ENCODE assay signal across 27 mouse cellular contexts in the genomic region with DNA sequence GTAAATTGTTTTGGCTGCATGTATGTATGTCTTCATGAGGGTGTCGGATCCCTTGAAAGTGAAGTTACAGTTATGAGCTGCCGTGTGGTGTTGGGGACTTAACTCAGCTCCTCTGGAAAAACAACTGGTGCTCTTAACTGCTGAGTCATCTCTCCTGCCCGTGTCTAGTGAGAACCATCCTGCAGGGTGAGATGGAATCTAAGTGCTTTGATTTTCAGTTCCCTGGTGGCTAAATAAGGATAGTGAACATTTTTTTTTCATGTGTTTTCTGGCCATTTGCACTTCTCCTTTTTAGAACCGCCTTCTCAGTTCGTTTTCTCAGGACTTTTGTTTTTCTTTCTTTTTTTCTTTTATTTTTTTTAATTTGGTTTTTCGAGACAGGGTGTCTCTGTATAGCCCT. TPM values are rescaled to one million over a fixed set of nuclear protein-coding genes. Genes with fewer than 3 reads are reported as not detected.
DNase-seq lines count a peak whose midpoint lies in the region; ATAC-seq and TF ChIP-seq lines count a peak whose summit lies in the region.
"Had no signal": no experiment of that assay in that cellular context is flagged by ENCODE, and none has a peak within 500 bp of the region (broad histone marks: within the 10 kb centered on the region; RNA-seq: fewer than 3 reads in every experiment).

No protein-coding gene starts in this region.

- DNase-seq in layer of hippocampus, adult 2 months (ENCODE audit: low spot score in 2 of 2) = no peak
- DNase-seq in layer of hippocampus, postnatal 14 days (ENCODE audit: low spot score in 2 of 2) = no peak
- DNase-seq in 416B (ENCODE audit: low read depth) (peak; percentile 52), NIH3T3 (ENCODE audit: low read depth) (peak; percentile 32)
- no peak for DNase-seq in adrenal gland, postnatal 14 days
- no peak for DNase-seq in adrenal gland, postnatal 4 days (ENCODE audit: low spot score in 2 of 2)
- DNase-seq in cerebellum, adult 9-11 months = no peak
- DNase-seq: cerebellum, adult 11 months; gastrocnemius, postnatal 36 days; kidney, adult 11 months; kidney, postnatal 14 days; right cerebral cortex, postnatal 14 days had no signal

- peak; percentile 60 for ATAC-seq in megakaryocyte, adult 5-6 weeks (ENCODE audit: poor library complexity, severe bottlenecking)
- ATAC-seq: forebrain, embryonic 14.5 days; hindbrain, postnatal 0 days; lung, postnatal 0 days; midbrain, embryonic 16.5 days had no signal

- no peak overlapping the region for H3K27ac ChIP-seq in layer of hippocampus, adult 2 months
- H3K27ac ChIP-seq: embryonic facial prominence, embryonic 12.5 days; hindbrain, postnatal 0 days; limb, embryonic 12.5 days; stomach, postnatal 0 days had no signal

- no peak overlapping the region for H3K4me3 ChIP-seq in layer of hippocampus, adult 2 months
- H3K4me3 ChIP-seq: embryonic facial prominence, embryonic 12.5 days; limb, embryonic 12.5 days; liver, embryonic 15.5 days; megakaryocyte, embryonic 14.5 days had no signal

- peak; percentile 38 for TF ChIP-seq CTCF in layer of hippocampus, adult 2 months (conservative IDR thresholded peaks at IDR 0.05)

RNA-seq across cellular contexts. Expression of gene Ccl24, which starts 4.2 kb away (rescaled TPM):
- total RNA-seq in layer of hippocampus, adult 2 months (2021) = not detected
- total RNA-seq in layer of hippocampus, postnatal 14 days (2021) = under 1 TPM in 1 of 2 experiments, not detected in 1; 0.44 TPM
- total RNA-seq in megakaryocyte, adult 5-6 weeks (2015) = 0.25 and 3.5 TPM in 2 replicates
- total RNA-seq in megakaryocyte, adult 5-6 weeks (2017) = 0.37 TPM in 1 of 2 replicates, not detected in the other
- 1.6 and 3.1 TPM in 2 replicates for total RNA-seq in adrenal gland, postnatal 14 days (2021)
- 1 to 10 TPM; 2.4 to 3.0 TPM for total RNA-seq in adrenal gland, postnatal 4 days (2021)
- total RNA-seq: G1E; hematopoietic stem cell, adult 5-6 weeks; neutrophil, adult 5-6 weeks had no signal

RNA-seq across cellular contexts. Expression of gene Ccl26, which starts 5.3 kb away (rescaled TPM):
- not detected for total RNA-seq in layer of hippocampus, adult 2 months (2021)
- total RNA-seq in layer of hippocampus, postnatal 14 days (2021) = not detected
- not detected in 2 replicates for total RNA-seq in megakaryocyte, adult 5-6 weeks (2015)
- total RNA-seq in megakaryocyte, adult 5-6 weeks (2017) = not detected in 2 replicates
- not detected in 2 replicates for total RNA-seq in adrenal gland, postnatal 14 days (2021)
- not detected for total RNA-seq in adrenal gland, postnatal 4 days (2021)
- total RNA-seq: adrenal gland, adult 18-20 months; G1E; gastrocnemius, postnatal 36 days; hematopoietic stem cell, adult 5-6 weeks; hindbrain, postnatal 0 days; left cerebral cortex, postnatal 10 days; neutrophil, adult 5-6 weeks had no signal

RNA-seq across cellular contexts. Expression of gene Hip1, which starts 23.8 kb away (rescaled TPM):
- 10 to 100 TPM; 41.2 to 41.4 TPM for total RNA-seq in layer of hippocampus, adult 2 months (2021)
- 10 to 100 TPM; 56.1 to 62.6 TPM for total RNA-seq in layer of hippocampus, postnatal 14 days (2021)
- total RNA-seq in megakaryocyte, adult 5-6 weeks (2015) = 21.6 and 28.9 TPM in 2 replicates
- 34.7 and 39.9 TPM in 2 replicates for total RNA-seq in megakaryocyte, adult 5-6 weeks (2017)
- 31.1 and 38.5 TPM in 2 replicates for total RNA-seq in adrenal gland, postnatal 14 days (2021)
- 10 to 100 TPM; 44.4 TPM for total RNA-seq in adrenal gland, postnatal 4 days (2021)

Comparison
In these comparisons a context has a peak if more than half of its experiments do, and no peak if none do; other contexts are left out.
1. DNase-seq: peak in 416B (single experiment) and NIH3T3 (single experiment); none in layer of hippocampus, adult 2 months (0 of 2), layer of hippocampus, postnatal 14 days (0 of 2), adrenal gland, postnatal 14 days (single experiment), adrenal gland, postnatal 4 days (0 of 2) and cerebellum, adult 9-11 months (single experiment).